Mouse (Mus musculus) lung, embryonic 14.5 days (tissue): ENCODE results near the gene Mal. TPM values are rescaled to one million over a fixed set of nuclear protein-coding genes. Genes with fewer than 3 reads are reported as not detected.
"Not testable (repeated sequence)": the region's sequence is repeated elsewhere in the genome, so short reads cannot be mapped to it uniquely, and the experiment has no call there.

Experiments
- ATAC-seq: fragments of 200-750 bp; cut with Nextera tagmentation; 2 replicates; pipeline ENCODE4 v1.8.0; 2017; ENCODE audit warnings: mild to moderate bottlenecking, moderate TSS enrichment, moderate library complexity; ENCODE audit not compliant: insufficient read depth
- DNase-seq: peaks from one replicate; pipeline ENCODE4 v3.0.0-alpha.2; 2015
- H3K27ac ChIP-seq: fragments of 300-500 bp; sonication (generic); 2 replicates; pipeline ENCODE4 v1.5.1; 2014; ENCODE audit warnings: low read depth, mild to moderate bottlenecking, moderate library complexity
- H3K27me3 ChIP-seq: fragments of 300-500 bp; sonication (generic); 2 replicates; pipeline ENCODE4 v1.6.1; 2014; ENCODE audit warnings: low read length, control low read depth; ENCODE audit not compliant: insufficient read depth
- H3K36me3 ChIP-seq: fragments of 300-500 bp; sonication (generic); 2 replicates; pipeline ENCODE4 v1.6.1; 2014; ENCODE audit warnings: control low read depth; ENCODE audit not compliant: insufficient read depth
- H3K4me1 ChIP-seq: fragments of 300-500 bp; sonication (generic); 2 replicates; pipeline ENCODE4 v1.6.1; 2014; ENCODE audit warnings: antibody characterized with exemption, control low read depth; ENCODE audit not compliant: insufficient read depth
- H3K4me2 ChIP-seq: fragments of 300-500 bp; sonication (generic); 2 replicates; pipeline ENCODE4 v1.6.1; 2014; ENCODE audit warnings: mild to moderate bottlenecking
- H3K4me3 ChIP-seq: fragments of 300-500 bp; sonication (generic); 2 replicates; pipeline ENCODE4 v1.5.1; 2014; ENCODE audit warnings: low read depth, low read length
- H3K9ac ChIP-seq: fragments of 300-500 bp; sonication (generic); 2 replicates; pipeline ENCODE4 v1.6.1; 2014
- H3K9me3 ChIP-seq: fragments of 300-500 bp; sonication (generic); 2 replicates; pipeline ENCODE4 v1.6.1; 2016; ENCODE audit warnings: low read depth, low read length, control low read depth
- CTCF ChIP-seq: IDR thresholded peaks from 2 replicates; pipeline ENCODE4 v1.5.1; 2016; ENCODE audit warnings: antibody characterized with exemption, low read depth
- WGBS: fragments of 180-500 bp; shearing (Covaris S2); extraction: QIAGEN DNeasy Blood & Tissue Kit; methylation state at CpG from one replicate; pipeline ENCODE4 v1.1.7; 2014; 5-methylcytosine and 5-hydroxymethylcytosine counted together
- polyA plus RNA-seq: library from polyadenylated mRNA; unstranded; fragments of >200 nt; fragmentation: Nextera tagmentation; extraction: Ambion mirVana; gene quantifications from 2 replicates; pipeline ENCODE4 v1.2.1, GENCODE M21; 2014

Mal gene
- polyA plus RNA-seq, 1 experiment from 2014 or later = 3.3 TPM

- TF ChIP-seq CTCF = no peak
- Histone ChIP-seq H3K4me2 (no peak overlapping the region), H3K36me3 (no peaks in the 10 kb centered on the region), H3K27me3 (no peaks in the 10 kb centered on the region), H3K9ac (no peak overlapping the region), H3K4me1 (no peaks in the 10 kb centered on the region), H3K27ac (no peak overlapping the region), H3K4me3 (no peak overlapping the region), H3K9me3 (no peaks in the 10 kb centered on the region)
- WGBS = 78% methylated on average over 2 of the region's 2 CpGs
- no peak for ATAC-seq
- no peak for DNase-seq
Observed at GRCm38 (mm10) chr2:127624786-127625185, 31.7 kb downstream of the Mal start.

GRCm38 (mm10) chr2:127622065-127622464 lies 34.4 kb downstream of the Mal start:
- no peak overlapping the region for H3K27ac ChIP-seq
- no peaks in the 10 kb centered on the region for H3K9me3 ChIP-seq
- no peaks in the 10 kb centered on the region for H3K4me1 ChIP-seq
- DNase-seq = no peak
- ATAC-seq = no peak
- H3K36me3 ChIP-seq = no peaks in the 10 kb centered on the region
- no peak overlapping the region for H3K9ac ChIP-seq
- WGBS = 40% methylated on average over 3 of the region's 3 CpGs
- no peaks in the 10 kb centered on the region for H3K27me3 ChIP-seq
- no peak overlapping the region for H3K4me2 ChIP-seq
- no peak overlapping the region for H3K4me3 ChIP-seq
- no peak for TF ChIP-seq CTCF

GRCm38 (mm10) chr2:127619311-127619710 lies 37.2 kb downstream of the Mal start:
- TF ChIP-seq CTCF = no peak
- H3K9ac ChIP-seq = no peak overlapping the region
- ATAC-seq = no peak

GRCm38 (mm10) chr2:127612288-127612687 lies 44.2 kb downstream of the Mal start:
- no peaks in the 10 kb centered on the region for H3K9me3 ChIP-seq
- no peak overlapping the region for H3K27ac ChIP-seq
- DNase-seq = no peak
- no peaks in the 10 kb centered on the region for H3K36me3 ChIP-seq
- no peak overlapping the region for H3K9ac ChIP-seq
- ATAC-seq = no peak
- no peak overlapping the region for H3K4me2 ChIP-seq
- H3K4me1 ChIP-seq = no peaks in the 10 kb centered on the region
- no peaks in the 10 kb centered on the region for H3K27me3 ChIP-seq
- H3K4me3 ChIP-seq = no peak overlapping the region
- WGBS = 87% methylated on average over 4 of the region's 4 CpGs
- TF ChIP-seq CTCF = no peak

More at GRCm38 (mm10) chr2:127619311-127619710, 37.2 kb downstream of the Mal start:
- Histone ChIP-seq H3K27ac (no peak overlapping the region), H3K4me2 (no peak overlapping the region), H3K36me3 (no peaks in the 10 kb centered on the region), H3K4me3 (no peak overlapping the region), H3K4me1 (no peaks in the 10 kb centered on the region), H3K27me3 (no peaks in the 10 kb centered on the region), H3K9me3 (no peaks in the 10 kb centered on the region)
- no peak for DNase-seq
- 77% methylated on average over 3 of the region's 3 CpGs for WGBS

- ATAC-seq = no peak
- H3K9ac ChIP-seq = no peak overlapping the region
- H3K4me1 ChIP-seq = no peaks in the 10 kb centered on the region
- TF ChIP-seq CTCF = no peak
- H3K4me2 ChIP-seq = no peak overlapping the region
- no peak overlapping the region for H3K4me3 ChIP-seq
- no peak overlapping the region for H3K27ac ChIP-seq
- no peaks in the 10 kb centered on the region for H3K27me3 ChIP-seq
- DNase-seq = no peak
- H3K36me3 ChIP-seq = no peaks in the 10 kb centered on the region
- no peaks in the 10 kb centered on the region for H3K9me3 ChIP-seq
- 54% methylated on average over 4 of the region's 4 CpGs for WGBS
Observed at GRCm38 (mm10) chr2:127611386-127611785, 45.1 kb downstream of the Mal start.

- no peak for TF ChIP-seq CTCF
- ATAC-seq (peak; percentile 84), DNase-seq (peak; percentile 32)
- Histone ChIP-seq H3K36me3 (peaks cover 18% of the 10 kb centered on the region), H3K4me2 (no peak overlapping the region), H3K4me3 (no peak overlapping the region), H3K4me1 (no peaks in the 10 kb centered on the region), H3K27me3 (no peaks in the 10 kb centered on the region), H3K27ac (no peak overlapping the region), H3K9ac (no peak overlapping the region), H3K9me3 (no peaks in the 10 kb centered on the region)
- WGBS = 7% methylated on average over 5 of the region's 5 CpGs
Observed at GRCm38 (mm10) chr2:127608986-127609385, 47.5 kb downstream of the Mal start.

- H3K4me1 ChIP-seq = no peaks in the 10 kb centered on the region
- peaks cover 21% of the 10 kb centered on the region for H3K36me3 ChIP-seq
- WGBS = 47% methylated on average over 3 of the region's 3 CpGs
- no peak overlapping the region for H3K27ac ChIP-seq
- H3K9ac ChIP-seq = no peak overlapping the region
- H3K4me2 ChIP-seq = no peak overlapping the region
- peak; percentile 64 for TF ChIP-seq CTCF
- no peaks in the 10 kb centered on the region for H3K27me3 ChIP-seq
- H3K4me3 ChIP-seq = no peak overlapping the region
- ATAC-seq (peak; percentile 48; the same call in 1 of the 2 replicates), DNase-seq (peak; percentile 85)
- H3K9me3 ChIP-seq = no peaks in the 10 kb centered on the region
Observed at GRCm38 (mm10) chr2:127608234-127608633, 48.3 kb downstream of the Mal start.

GRCm38 (mm10) chr2:127605203-127605602 lies 51.3 kb downstream of the Mal start:
- Histone ChIP-seq H3K9ac (no peak overlapping the region), H3K27ac (no peak overlapping the region), H3K36me3 (peaks cover 48% of the 10 kb centered on the region), H3K4me2 (no peak overlapping the region), H3K9me3 (no peaks in the 10 kb centered on the region), H3K4me1 (no peaks in the 10 kb centered on the region), H3K4me3 (no peak overlapping the region), H3K27me3 (no peaks in the 10 kb centered on the region)
- ATAC-seq = no peak
- WGBS = 90% methylated on average over 3 of the region's 3 CpGs
- TF ChIP-seq CTCF = no peak
- DNase-seq = no peak

GRCm38 (mm10) chr2:127603383-127603782 lies 53.1 kb downstream of the Mal start:
- not testable (repeated sequence) for ATAC-seq

More at GRCm38 (mm10) chr2:127603383-127603782, 53.1 kb downstream of the Mal start:
- H3K27me3 ChIP-seq, H3K4me2 ChIP-seq, DNase-seq, H3K27ac ChIP-seq, H3K9ac ChIP-seq, H3K4me1 ChIP-seq, H3K4me3 ChIP-seq, H3K9me3 ChIP-seq: not testable (repeated sequence)
- peaks cover 64% of the 10 kb centered on the region for H3K36me3 ChIP-seq
- WGBS = 76% methylated on average over 5 of the region's 8 CpGs
